Mouse (Mus musculus): ENCODE results near the gene Gm43951.

GRCm38 (mm10) chr11:72232991-72233390 lies 26.4 kb upstream of the Gm43951 start:
- TF ChIP-seq CTCF (IDR thresholded peaks at IDR 0.05; ENCODE audit: control insufficient read depth, insufficient read depth, low read length) (no peak), POLR2A (IDR thresholded peaks at IDR 0.05; ENCODE audit: borderline replicate concordance, control insufficient read depth, low read depth, low read length) (no peak)

All from bone marrow, adult 2 months (tissue).